Mouse (Mus musculus): ENCODE measurements around the gene Galntl6.

Gene Galntl6

DNA sequence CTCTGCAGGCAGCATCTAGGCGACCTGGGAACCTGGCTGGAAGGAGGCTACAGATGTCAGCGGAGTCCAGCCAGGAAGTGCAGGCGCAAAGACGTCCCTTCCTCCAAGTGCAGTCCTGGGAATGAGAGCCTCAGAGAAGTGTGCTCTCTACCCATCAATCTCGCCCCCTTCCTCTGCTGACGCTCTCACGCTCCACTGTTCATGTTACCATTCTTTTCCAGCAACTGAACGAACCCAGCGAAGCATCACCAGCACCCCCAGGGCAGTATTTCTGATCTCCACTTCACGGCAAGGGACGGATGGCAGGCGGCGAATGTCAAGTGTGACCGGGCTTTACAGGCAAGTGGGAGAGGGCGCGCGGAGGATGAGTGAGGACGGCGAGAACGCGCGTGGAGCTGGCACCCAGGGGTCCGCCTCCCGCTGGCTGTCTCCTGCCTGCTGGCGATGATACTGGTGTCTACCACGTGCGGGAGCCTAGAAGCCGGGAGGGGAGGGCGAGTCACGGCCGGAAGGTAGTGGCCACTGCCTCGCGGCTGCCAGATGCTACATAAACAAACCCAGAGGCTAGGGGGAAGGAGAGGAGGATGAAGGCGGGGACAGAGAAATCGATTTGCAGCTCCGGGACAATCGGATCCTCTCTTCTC lies at the start of gene Galntl6:
TSS of gene Galntl6 (minus strand) at position 445 of the 644 bp plus-strand sequence.
- DNase-seq (ENCODE audit: low read depth, low spot score), result peak; percentile 16

DNA sequence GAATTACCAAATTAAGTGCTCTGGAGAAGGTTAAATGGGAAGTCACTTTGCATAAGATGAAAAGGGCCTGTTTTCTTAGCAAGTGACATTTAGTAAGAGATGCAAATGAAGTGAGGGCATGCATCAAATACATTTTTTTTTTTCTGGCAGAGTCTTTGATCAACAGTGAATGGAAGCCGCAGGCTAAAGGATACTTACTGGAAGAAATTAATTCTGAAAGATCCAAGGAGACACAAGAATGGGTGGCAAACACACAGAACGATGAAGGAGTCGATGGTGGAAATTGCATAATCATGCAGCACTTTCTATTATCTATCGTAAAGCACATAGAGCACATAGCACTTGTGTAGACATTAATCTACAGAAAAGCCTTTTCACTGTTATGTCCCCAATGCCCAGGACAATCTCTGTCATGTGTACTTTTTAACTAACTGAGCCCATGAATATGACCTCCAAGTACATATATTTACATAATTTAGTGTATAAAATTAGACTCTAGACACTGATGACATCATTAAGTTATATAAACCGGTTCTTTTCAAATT lies 44.8 kb upstream of the Galntl6 start:
- no peak for DNase-seq (ENCODE audit: low read depth, low spot score)

DNA sequence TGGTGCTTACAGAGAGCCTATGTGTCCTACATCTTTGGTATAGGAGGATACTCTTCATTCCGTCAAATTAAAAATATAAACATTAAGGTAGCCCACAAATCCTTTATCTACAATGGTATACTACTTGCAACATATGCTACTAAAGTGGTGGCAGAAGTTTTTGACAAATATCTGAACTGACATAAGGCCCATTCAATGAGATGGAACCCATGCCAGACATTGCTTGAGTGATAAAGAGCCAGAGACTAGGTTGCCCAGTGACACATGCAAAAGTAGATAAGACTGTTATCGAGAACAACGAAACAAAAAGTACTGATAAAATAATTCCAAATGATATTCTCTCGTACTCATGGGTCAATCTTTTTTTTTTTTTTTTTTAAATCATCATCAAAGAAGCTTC lies 31.3 kb upstream of the Galntl6 start:
- no peak for DNase-seq (ENCODE audit: low read depth, low spot score)

DNA sequence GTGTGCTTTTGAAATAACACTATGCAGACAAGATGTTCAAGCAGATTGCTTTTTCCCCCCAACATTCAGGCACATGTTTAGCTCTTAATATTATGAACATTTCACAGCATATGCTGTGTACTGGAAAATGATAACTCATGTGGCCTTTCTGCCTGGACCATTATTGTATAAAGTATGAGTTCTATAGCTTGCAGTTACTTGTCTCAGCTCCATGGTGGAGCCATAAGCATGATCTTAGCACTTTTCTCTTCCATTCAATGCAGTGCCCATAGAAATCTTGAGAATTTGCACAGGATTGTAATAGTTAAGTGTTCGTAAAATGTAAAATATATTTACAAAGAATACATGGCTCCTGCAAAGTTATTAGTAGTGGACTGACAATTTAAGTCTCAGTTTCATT lies 18.6 kb upstream of the Galntl6 start:
- DNase-seq (ENCODE audit: low read depth, low spot score), result no peak

- no peak for DNase-seq (ENCODE audit: low read depth, low spot score)
Measured at GRCm38 (mm10) chr8:58915142-58915541, 2.7 kb upstream of the Galntl6 start.

- DNase-seq (ENCODE audit: low read depth, low spot score), result no peak
Measured at GRCm38 (mm10) chr8:58913640-58913968, 1.2 kb upstream of the Galntl6 start.

DNA sequence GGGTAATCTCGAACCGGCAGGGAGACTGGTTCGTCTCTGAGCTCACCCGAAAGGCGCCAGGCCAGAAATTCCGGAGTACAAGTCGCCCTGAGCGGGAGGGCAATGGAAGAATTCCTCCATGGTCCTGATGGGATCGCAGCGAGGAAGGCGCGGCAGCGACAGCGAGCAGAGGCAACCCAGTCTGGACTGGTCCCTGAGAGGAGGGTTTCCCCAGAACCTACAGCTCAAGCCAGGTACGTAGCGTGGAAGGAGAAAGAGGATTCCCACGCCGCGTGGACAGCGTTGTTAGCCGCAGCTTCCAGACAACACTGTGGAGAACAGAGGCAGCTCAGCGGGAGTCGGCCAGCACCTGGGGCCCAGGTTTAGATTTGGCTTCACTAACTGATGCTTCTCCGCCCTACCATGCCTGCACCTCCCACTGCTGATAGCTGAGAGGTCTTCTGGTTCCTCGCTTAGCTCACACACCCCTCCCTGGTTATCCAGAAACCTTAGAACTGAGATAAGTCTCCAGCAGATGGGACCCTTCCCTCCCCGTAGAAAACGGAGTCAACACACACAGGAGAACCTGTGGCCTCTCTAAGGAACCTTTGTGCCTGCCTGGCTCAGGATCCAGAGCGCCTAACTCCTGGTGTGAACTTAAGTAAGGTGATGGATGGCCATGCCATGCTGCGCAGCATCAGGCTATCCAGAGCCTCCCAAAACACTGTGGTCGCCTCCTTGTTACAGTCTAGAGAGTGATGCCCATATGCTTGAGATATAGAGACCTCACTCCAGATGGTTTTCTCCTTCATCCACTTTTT lies 600 bp upstream of the Galntl6 start:
- DNase-seq (ENCODE audit: low read depth, low spot score), result peak; percentile 5

DNA sequence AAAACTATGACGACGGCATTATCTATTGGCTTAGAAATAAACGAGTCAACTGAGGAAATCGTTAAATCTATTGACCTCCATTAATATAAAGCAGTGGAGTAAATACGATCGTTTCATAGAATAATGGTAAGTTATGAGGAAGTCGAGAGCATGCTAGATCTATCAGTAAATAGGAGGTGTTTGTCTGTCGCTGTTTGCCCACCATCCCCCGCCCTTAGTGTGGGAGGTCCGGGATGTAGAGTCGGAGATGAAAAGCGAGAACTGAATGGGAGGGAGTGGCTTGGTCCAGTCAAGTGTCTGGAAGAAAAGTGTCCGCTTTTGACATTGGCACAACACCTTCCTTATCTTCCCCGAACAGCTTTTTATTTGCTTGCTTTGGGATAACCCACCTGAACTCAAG lies 763 bp downstream of the Galntl6 start, which contains the start of gene BC030500:
TSS of gene BC030500 (plus strand) at position 79 of the 400 bp plus-strand sequence.
- DNase-seq (ENCODE audit: low read depth, low spot score), result no peak

- no peak for DNase-seq (ENCODE audit: low read depth, low spot score)
Measured at GRCm38 (mm10) chr8:58904465-58904864, 8.0 kb downstream of the Galntl6 start.

GRCm38 (mm10) chr8:58895960-58896359 lies 16.5 kb downstream of the Galntl6 start:
- no peak for DNase-seq (ENCODE audit: low read depth, low spot score)

DNA sequence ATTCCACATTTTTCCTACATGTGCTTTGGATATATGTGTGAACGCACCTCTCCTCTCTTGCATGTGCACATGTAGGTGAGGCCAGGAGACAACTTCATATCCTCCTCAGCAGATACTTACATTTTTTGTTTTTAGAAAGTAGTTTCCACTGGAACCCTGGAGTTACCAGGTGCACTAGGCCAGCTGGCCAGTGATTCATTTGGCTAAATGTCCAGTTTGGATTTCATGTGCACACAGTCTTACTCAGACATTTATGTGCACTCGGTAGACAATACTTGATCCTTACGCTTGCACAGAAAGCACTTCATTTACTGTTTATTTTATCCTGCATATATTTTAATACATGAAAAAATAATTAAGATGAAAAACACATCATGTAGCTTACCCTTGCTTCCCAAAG lies 21.8 kb downstream of the Galntl6 start:
- DNase-seq (ENCODE audit: low read depth, low spot score), result no peak

GRCm38 (mm10) chr8:58886405-58886804 lies 26.0 kb downstream of the Galntl6 start:
- no peak for DNase-seq (ENCODE audit: low read depth, low spot score)

DNA sequence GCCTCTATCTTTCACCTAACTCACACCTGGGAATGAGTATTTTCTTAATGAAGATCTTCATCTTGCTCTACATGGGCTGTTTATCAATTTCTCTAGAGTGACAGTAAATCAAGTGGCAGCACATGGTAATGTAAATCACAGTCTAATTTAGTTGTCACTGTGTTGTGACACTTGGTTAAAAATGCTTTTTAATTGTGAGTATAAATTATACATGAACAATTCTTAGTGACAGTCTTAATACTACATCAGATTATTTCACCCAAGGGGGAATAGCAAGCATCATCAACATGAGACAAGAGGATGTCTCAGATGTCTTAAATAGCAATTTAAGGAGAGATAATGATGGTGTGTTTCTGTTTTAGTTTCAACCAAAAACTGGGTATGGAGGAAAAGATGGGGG lies 88.1 kb downstream of the Galntl6 start:
- no peak for DNase-seq (ENCODE audit: low read depth, low spot score)

DNA sequence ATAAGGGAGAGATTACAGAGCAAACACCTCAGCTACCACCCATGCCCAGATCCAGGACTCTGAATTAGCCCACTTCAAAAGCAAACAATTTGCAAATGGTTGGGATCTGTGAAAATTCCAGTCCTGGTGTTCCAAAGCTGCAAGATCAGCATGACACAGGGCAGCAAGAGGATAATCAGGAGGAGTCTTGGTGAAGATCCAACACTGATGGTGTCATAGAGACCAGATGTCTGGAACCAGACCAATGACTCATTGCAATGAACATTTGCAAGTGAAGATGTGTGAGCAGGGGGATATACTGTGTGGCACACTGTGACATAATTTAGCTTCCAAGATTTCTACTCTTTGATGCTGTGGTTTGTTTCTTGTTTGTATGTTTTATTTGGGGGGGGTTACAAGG lies 107.2 kb downstream of the Galntl6 start:
- no peak for DNase-seq (ENCODE audit: low read depth, low spot score)

- DNase-seq (ENCODE audit: low read depth, low spot score), result no peak
Measured at GRCm38 (mm10) chr8:58801847-58802246, 110.6 kb downstream of the Galntl6 start.

DNA sequence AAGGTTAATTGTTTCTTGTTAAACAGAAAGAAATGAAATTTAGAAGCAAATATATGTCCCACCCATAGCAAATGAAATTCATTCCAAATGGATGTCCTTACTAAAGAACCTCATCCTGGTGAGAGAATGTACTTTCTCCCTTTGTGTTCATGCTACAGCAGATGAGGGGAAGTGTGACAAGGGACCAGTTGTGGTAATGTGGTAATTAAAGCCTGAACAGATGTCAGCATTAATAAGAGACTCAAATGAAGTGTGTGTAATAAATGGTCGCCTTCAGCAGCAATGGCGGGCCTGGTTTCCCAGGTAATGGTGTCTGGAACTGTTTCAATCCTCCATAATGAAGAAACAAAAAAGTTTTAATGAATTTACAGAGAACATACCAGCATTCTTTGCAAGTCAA lies 158.7 kb downstream of the Galntl6 start:
- DNase-seq (ENCODE audit: low read depth, low spot score), result no peak

GRCm38 (mm10) chr8:58737963-58738362 lies 174.5 kb downstream of the Galntl6 start:
- no peak for DNase-seq (ENCODE audit: low read depth, low spot score)

DNA sequence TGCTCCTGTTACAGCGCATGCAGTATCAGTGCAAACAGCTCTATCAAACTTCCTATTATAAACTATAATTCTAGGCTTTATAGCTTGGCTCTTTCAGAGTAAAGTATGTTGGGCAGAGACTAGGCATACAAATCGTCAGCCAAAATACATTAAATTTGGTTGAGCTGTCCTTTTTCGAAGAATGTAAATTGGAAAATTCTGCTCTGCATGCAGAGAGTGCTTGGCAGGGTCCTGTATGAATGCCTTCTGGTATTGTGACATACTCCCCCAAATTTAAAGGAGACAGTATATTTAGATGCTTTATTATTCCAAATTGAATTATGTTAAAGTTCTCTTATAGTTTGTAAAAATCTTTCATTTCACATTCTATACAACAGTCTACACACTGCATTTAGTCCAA lies 220.7 kb downstream of the Galntl6 start:
- no peak for DNase-seq (ENCODE audit: low read depth, low spot score)

DNA sequence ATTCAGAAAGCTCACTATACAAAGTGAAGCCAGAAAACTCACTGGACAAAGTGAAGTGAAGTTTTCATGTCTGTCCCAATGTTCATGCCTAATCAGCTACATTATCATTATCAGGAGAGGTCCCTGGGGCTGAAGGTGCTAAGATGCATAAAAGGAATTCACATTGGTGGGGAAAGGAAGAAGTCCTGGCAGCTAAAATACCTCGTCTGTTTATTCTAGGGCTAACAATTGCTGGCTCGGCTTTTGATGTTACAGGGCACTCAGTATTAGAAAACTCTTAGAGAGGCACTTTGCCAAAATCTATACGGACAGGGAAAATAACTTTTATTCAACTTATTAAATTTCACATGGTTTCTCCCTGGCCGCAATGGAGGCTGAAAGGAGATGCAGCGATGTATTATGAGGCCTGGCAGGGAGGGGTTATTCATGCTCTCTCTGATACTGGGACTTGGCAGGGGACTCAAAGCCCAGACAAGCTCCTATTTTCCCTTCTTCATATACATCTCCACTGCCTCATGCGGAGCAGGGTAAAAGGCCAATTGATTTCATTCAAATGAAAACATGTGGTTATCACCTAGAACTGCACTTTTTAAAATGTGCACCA lies 234.5 kb downstream of the Galntl6 start:
- DNase-seq (ENCODE audit: low read depth, low spot score), result no peak

GRCm38 (mm10) chr8:58669075-58669474 lies 243.4 kb downstream of the Galntl6 start:
- no peak for DNase-seq (ENCODE audit: low read depth, low spot score)

DNA sequence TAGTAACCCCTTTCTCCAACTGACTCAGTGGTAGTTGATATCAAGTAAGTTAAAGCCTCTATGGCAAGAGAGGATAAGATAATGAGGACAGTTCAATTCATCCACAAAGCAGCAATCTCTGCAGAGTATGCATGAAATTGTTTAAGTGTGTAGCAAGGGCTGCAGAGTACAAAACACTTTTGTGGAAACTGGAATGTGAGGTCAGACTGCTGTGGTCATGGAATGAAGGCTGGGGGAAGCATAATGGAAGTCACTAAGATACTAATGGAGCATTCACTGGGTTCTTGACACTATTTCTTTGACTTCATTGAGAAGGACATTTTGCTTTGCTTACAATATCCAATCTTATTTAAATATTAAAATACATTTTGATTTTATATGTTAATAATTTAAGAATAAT lies 252.4 kb downstream of the Galntl6 start:
- DNase-seq (ENCODE audit: low read depth, low spot score), result no peak

DNA sequence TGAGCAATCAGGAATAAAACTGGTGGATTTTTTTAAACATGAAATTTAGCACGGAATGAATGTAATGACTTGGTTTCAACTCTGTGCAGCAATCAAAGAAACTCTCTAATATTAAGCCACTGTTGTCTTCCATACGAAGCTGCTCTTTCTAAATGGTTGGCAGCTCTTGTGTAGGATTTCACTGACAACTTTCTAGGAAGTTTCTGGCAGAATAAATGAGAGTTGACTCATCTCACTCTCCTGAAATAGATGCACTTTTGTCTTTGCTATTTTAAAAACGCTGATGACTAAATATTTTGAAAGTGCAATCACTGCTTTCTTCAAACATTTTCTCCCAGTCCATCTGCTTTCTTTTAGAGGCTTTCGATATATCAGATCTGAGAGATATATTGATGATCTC lies 256.8 kb downstream of the Galntl6 start:
- DNase-seq (ENCODE audit: low read depth, low spot score), result no peak

GRCm38 (mm10) chr8:58606451-58606850 lies 306.0 kb downstream of the Galntl6 start:
- no peak for DNase-seq (ENCODE audit: low read depth, low spot score)

All from retina, postnatal 7 days (tissue).